Mouse (Mus musculus) layer of hippocampus, adult 8-10 months (tissue): Measurements from ENCODE around the gene Rcc2. TPM values are rescaled to one million over a fixed set of nuclear protein-coding genes. Genes with fewer than 3 reads are reported as not detected.
A peak's percentile ranks its signal among the peaks of the same experiment; 100 is the strongest.

Source experiments
- DNase-seq, 2 experiments: peaks; one replicate each; pipeline ENCODE4 v3.0.0; 2022; ENCODE audit warnings: low spot score in 2 of 2
- total RNA-seq, 4 experiments: library from RNA; stranded (reverse); gene quantifications; 2 replicates each; pipeline ENCODE4 v1.2.4; 2022

The Rcc2 gene
- total RNA-seq, 4 experiments from 2014 or later, result 82.5 to 87.8 (median 85.0) TPM

DNA sequence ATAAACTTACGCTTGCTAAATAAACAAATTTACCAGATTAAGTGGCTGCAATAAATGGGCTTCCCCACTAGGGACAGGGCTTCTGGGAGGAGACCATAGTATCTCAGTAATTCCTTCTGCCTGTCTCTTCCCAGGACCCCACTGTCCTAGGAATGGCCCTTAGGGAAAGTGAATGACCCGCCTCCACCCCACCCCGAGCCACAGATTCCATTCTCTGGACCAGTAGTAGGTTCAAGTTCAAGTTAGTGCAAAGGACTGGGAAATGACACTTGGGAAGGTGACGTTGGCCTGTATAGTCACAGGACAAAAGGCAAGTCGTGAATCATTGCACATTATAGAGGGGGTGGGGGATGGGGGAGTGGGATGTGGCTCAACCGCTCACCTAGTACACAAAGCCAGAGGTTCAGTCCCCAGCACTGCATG lies 15.4 kb upstream of the Rcc2 start:
- DNase-seq, result no peak

DNA sequence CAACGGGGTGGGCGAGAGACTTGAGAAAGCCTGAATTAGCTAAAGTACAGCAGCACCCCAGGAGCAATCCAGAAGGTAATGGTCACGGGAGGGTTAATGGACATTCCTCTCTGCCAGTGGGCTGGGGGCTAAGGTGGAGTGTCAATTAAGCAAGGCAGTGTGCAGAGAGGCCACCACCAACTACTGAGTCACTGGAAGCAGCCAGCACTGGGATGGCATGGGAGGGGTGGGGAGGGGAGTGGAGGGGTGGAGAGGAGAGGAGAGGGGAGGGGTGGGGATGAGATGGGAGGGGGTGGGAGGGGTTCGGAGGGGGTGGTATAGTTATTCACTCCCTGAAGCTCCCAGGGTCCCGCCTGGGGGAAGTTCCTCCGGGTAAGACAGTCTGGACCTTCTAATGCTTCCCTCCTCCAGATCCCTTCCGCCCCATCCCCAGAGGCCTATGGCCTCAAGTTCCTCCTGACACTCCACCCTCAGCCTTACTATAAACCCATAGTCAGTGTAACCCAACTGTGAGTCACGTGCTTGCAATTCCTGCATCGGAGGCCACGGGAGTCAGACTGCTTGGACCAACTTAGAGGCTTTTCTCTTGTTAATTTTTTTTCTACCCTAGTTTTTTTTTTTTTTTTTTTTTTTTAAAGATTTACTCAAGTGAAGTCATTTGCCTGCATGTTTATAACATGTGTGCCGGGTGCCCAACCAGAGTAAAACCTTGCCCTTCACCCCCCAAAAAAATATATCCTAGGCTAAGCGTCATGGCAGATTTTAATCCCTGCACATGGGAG lies 12.1 kb upstream of the Rcc2 start:
- DNase-seq, result no peak

GRCm38 (mm10) chr4:140688826-140689425 lies 11.4 kb upstream of the Rcc2 start:
- DNase-seq, result no peak

DNA sequence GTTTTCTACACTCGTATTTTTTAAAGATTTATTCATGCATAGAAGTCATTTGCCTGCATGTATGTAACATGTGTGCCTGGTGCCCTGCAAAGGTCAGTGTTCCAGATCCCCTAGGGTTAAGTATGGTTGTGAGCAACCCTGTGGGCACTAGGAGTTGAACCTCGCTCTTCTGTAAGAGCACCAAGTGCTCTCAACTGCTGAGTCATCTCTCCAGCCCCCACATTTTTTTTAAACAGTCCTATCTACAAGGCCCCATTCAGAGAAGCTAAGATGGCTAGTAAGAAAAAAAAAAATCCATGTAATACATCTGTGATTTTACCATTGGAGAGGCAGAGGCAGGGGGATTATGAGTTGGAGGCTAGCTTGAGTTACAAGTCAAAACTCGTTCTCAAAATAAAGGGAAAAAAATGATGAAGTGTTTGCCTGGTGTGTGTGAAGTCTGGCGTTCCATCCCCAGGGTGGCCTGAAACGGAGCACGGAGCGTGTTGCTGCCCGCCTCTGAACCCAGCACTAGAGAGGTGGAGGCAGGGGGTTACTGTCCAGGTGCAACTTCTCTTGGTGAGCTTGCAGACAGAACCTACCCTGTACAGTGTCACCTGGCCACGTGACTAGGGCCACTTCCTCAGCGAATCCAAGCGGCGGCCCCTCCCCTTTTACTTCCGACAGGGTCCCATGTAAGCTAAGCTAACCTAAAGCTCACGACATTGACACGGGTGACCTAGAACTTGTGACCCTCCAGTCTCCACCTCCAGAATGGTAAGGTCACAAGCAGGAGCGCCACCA lies 10.3 kb upstream of the Rcc2 start:
- no peak for DNase-seq

DNA sequence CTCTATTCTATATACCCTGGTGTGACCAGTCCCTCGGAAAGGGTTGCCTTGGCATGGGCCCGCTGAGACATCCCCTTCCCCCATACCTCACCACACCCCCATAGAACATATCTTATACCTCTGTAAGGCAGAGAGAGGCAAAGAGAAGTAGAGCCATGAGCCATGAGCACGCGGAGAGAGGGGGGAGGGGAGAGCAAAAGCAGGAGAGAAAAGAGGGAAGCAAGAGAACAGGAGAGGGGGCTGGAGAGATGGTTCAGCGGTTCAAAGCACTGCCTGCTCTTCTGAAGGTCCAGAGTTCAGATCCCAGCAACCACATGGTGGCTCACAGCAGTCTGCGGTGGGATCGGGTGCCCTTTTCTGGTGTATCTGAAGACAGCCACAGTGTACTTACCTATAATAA lies 8.9 kb upstream of the Rcc2 start:
- no peak for DNase-seq

GRCm38 (mm10) chr4:140693513-140693912 lies 6.8 kb upstream of the Rcc2 start:
- no peak for DNase-seq

DNA sequence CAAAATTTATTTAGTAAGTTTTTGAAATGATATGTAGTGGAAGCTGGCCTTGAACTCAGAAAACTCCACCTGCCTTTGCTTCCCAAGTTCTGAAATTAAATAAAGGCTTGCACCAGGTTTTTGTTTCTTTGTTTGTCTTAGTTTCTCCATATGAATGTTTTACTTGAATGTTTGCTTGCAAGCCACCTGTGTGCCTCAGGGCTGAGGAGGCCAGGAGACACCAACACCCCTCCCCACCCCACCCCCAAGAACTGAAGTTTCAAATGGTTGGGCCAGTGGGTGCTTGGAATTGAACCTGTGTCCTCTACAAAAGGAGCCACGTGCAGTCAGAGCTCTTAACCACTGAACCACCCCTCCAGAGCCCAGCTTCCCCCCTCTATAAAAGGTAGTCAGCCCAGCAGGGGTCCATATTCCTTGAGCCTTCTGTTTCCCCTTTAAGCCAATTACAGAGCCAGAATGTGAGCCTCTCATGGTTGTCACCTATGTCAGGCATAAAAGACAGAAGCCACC lies 5.7 kb upstream of the Rcc2 start:
- no peak for DNase-seq

DNA sequence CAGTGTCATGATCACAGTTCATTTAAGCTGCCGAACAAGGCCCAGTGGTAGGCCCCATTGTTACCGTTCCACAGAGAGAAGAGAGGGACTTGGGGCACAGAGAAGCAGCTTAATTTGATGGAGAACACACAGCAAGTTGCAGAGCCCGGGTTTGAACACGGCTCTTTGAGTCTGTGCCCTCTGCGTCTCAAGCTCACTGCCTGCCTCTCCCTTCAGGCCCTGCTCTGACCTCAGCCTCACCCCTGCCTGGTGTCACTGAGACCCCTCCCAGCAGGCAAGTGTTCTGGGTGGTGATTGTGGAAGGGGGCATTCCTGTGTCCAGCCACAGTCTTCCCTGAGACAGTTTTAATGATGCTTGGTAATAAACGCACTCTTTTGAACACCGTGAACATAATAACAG lies 5.2 kb upstream of the Rcc2 start:
- DNase-seq, result no peak

DNA sequence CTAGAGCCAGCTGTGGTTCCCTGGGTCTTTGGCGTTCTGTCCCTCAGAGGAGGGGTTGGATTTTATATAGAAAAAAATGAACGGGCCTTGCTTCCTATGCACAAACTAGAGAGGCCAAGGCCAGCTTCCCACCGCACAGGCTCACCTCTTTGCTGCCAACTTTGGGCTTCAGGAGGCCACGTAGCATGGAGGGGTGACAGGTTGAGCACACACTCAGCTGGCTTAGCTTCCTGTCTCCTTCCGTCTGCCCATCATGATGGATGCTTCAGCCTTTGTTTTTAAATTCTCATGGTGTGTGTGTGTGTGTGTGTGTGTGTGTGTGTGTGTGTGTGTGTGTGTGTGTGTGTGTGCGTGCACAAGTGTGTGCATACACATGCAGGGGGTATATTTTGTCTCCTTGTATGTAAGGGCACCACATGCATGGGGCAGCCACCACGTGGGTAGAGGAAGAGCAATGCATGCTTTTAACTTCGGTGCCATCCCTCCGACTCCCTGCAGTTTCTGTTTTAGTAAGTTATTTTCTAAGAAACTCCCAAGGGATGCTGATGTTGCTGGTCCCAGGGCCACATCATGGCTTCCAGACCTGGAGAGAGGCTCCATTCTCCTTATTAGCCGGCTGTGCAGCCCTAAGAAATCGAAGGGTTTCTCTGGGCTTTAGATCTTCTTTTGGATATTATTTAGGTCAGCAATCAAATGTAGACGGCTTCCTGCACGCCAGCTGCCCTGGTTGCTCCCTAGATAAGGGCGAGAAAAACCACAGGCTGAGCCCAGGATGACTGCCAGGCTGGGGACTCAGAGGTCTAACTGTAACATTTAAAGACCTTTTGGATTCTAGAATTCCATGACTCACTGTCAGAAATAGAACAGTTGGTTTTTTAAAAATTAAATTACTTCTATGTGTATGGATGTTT lies 4.4 kb upstream of the Rcc2 start:
- no peak for DNase-seq

GRCm38 (mm10) chr4:140699441-140700127 lies 757 bp upstream of the Rcc2 start:
- peak; percentile 74 to 83 for DNase-seq

DNA sequence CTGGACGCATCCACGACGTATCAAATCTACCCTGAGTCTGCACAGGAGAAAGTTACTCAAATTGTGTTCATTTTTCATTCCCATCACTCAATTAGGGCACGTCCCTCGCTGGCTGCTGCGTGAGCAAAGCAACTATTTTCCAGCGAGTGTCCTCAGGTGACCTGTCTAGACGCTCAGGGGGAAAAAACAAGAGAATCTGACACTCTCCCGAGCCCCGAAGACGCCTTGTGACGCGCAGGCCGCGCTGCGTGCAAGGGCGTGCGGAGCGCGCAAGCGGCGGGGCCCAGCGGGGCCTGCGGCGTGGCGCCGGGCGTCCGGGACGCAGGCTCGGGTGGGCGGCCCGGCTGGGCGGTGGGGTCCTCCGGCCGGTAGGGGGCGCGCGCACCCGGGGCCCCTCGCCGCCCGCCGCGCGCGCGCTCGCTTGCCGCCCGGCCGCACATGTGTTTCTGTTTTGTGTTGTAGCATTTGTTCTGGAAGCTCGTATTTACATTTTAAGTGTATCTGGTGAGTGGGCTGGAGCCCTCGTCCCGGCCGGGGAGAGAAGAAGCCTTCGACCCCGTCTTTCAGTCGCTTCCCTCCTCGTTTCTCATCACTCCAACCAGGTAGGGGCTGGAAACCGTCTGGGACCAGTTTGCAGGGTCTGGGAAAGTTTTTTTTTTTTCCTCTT lies 841 bp downstream of the Rcc2 start:
- peak; percentile 58 to 71 for DNase-seq

- DNase-seq, result no peak
Observed at GRCm38 (mm10) chr4:140701716-140702561, 1.6 kb downstream of the Rcc2 start.

- peak in 1 of 2 experiments; percentile 67 for DNase-seq
Observed at GRCm38 (mm10) chr4:140702611-140703327, 2.4 kb downstream of the Rcc2 start.

DNA sequence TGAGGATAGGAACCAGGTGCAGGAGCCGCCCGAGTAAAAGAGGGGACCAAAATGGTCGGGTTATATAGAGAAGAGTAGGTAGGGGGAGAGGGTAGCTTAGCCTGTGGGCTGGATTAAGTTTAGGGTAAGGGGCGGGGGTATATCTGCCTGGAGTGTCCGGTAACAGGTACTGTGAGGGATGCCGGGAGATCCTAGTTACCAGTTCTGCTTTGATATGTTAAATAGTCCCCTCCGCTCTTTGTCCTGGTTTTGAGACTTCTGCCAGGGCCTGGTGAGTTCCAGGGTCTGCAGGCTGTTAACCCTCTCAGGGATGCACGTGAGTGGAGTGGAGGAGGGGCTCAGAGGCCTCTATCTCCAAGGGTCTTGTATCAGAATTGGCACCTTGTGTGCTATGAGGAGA lies 3.3 kb downstream of the Rcc2 start:
- no peak for DNase-seq

- no peak for DNase-seq
Observed at GRCm38 (mm10) chr4:140704166-140704565, 3.8 kb downstream of the Rcc2 start.

DNA sequence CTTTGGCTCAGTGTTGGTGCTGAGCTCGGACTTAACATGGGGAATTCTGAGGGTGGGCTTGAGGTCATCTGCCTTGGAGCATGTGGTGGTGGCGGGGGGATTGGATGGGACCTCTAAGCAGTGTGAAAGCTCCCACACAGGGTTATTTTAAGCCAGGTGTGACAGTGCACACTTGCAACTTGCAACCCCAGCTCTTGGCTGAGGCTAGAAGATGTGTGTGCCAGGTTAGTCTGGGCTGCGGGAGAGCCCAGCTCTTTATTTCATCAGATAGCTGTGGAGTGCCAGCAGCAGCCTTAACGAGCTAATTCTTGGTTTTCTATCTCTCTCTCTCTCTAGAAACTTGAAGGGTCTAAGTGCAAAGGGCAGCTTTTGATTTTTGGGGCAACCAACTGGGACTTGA lies 7.3 kb downstream of the Rcc2 start:
- no peak for DNase-seq

- DNase-seq, result no peak
Observed at GRCm38 (mm10) chr4:140708297-140708927, 8.1 kb downstream of the Rcc2 start.

DNA sequence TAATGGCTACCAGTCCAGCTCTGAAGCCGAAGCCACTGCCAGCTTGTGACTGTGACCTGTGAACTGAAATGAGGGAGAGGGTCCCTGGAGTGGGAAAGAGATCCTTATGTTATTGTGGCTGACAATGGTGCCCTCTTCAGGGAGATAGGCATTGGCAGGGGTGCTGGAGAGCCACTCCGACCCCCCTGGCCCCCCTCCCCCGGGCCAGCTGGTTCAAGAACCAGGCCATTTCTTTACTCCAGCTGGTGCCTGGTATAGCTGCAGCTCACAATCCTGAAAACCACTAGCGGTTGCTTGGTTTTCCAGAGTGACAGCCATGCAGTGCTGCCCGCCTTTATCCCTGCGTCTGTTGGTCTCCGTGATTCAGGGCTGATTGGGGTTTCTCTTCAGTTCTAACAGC lies 8.8 kb downstream of the Rcc2 start:
- no peak for DNase-seq
